Mouse (Mus musculus) lung, adult 2 months (tissue): ENCODE data around the gene Phykpl. TPM values are rescaled to one million over a fixed set of nuclear protein-coding genes. Genes with fewer than 3 reads are reported as not detected.
"Not testable (repeated sequence)": the region's sequence is repeated elsewhere in the genome, so short reads cannot be mapped to it uniquely, and the experiment has no call there.

ENCODE experiments used
- DNase-seq: peaks from one replicate; pipeline ENCODE4 v3.0.0; 2022
- H3K4me1 ChIP-seq: fragments of 200-500 bp; 2 replicates; pipeline ENCODE4 v1.6.1; 2011; ENCODE audit warnings: low read length; ENCODE audit not compliant: control insufficient read depth, insufficient read depth
- H3K4me3 ChIP-seq: fragments of 200-500 bp; replicated peaks from 2 replicates; pipeline ENCODE3; 2011; ENCODE audit warnings: low read depth, mild to moderate bottlenecking, control low read depth, low read length; ENCODE audit errors: extremely low read depth
- CTCF ChIP-seq: fragments of 200-500 bp; IDR thresholded peaks from 2 replicates; pipeline ENCODE4 v1.5.1; 2011; ENCODE audit warnings: mild to moderate bottlenecking, low read length, control low read depth; ENCODE audit not compliant: insufficient read depth
- POLR2A ChIP-seq: fragments of 200-500 bp; IDR thresholded peaks from 2 replicates; pipeline ENCODE4 v1.6.1; 2011; ENCODE audit warnings: low read depth, mild to moderate bottlenecking, control low read depth, low read length, borderline replicate concordance; ENCODE audit errors: extremely low read depth
- WGBS: fragments of 180-500 bp; shearing (Covaris S2); methylation state at CpG from one replicate; pipeline ENCODE4 v1.1.7; 2018; 5-methylcytosine and 5-hydroxymethylcytosine counted together
- polyA plus RNA-seq: library from polyadenylated mRNA; depleted of rRNA; stranded (reverse); fragments of >200 nt; gene quantifications from 2 replicates; pipeline ENCODE4 v1.2.3, GENCODE M21; 2012

The Phykpl gene
- polyA plus RNA-seq, 1 experiment = 25.4 TPM

DNA sequence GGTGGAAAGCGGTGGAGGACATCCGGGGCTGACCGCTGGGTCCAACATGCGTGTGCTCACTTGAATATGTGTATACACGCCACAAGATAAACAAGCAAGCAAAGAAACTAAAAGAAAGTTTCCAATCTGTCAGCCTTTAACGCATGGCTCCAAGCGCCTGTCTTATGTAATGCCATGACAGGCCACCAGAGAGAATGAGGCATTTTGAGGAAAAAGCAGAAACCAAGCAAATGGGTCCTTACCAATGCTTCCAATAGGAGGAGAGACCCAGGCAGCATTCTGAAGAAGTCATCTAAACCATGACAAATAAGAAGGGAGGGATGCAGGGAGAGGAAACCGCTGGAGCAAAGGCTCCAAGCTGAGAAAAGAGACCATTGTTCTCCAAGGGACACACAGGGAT is 29.7 kb downstream of the Phykpl start:
- DNase-seq = no peak
- Histone ChIP-seq H3K4me3 (no peak overlapping the region), H3K4me1 (peaks cover 14% of the 10 kb centered on the region)
- WGBS = 72% methylated on average over 8 of the region's 8 CpGs
- TF ChIP-seq CTCF (no peak), POLR2A (no peak)

DNA sequence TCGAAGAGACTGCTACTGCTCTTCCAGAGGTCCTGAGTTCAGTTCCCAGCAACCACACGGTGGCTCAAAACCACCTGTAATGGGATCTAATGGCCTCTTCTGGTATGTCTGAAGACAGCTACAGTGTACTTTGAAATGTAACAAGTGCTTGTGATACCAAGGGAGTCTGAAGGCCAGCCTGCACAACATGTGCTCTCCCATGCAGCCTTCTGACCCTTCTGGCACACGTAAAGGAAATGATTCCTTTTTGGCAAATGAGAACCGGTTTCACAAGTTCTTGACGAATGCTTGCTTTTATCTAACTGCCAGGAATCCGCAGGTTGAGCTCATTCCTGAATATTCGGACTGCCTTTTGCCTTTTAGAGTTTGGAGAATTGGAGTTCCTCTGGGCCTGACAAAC is 30.6 kb downstream of the Phykpl start:
- WGBS = 13% methylated on average over 7 of the region's 7 CpGs
- H3K4me1 ChIP-seq = peaks cover 14% of the 10 kb centered on the region
- TF ChIP-seq POLR2A (peak; percentile 31; the same call in 1 of the 2 replicates), CTCF (no peak)
- H3K4me3 ChIP-seq = peak overlapping the region; percentile 66
- DNase-seq = no peak

DNA sequence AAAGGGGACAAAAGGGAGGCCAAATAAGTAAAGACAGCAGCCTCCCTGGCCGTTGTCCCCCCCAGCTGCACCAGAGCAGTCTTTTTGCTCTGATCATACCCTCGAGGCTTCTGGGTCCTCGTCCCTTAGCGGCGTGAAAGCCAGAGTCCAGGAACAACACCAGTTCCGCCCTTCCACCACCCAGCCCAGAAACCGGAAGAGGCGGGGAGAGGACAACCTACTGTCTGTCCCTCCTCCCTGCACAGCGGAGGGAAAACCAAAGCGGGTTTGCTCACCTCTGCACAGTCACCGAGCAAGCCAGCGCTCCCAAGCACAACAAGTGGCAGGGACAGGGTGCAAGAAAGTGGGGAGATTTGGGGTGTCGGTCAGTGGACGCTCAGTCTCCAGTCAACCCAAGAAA is 31.0 kb downstream of the Phykpl start:
- WGBS = under 1% methylated on average over 14 of the region's 14 CpGs
- peaks cover 18% of the 10 kb centered on the region for H3K4me1 ChIP-seq
- peak; percentile 73 for DNase-seq
- peak overlapping the region; percentile 66 for H3K4me3 ChIP-seq
- TF ChIP-seq CTCF (no peak), POLR2A (peak; percentile 95; the same call in 1 of the 2 replicates)

DNA sequence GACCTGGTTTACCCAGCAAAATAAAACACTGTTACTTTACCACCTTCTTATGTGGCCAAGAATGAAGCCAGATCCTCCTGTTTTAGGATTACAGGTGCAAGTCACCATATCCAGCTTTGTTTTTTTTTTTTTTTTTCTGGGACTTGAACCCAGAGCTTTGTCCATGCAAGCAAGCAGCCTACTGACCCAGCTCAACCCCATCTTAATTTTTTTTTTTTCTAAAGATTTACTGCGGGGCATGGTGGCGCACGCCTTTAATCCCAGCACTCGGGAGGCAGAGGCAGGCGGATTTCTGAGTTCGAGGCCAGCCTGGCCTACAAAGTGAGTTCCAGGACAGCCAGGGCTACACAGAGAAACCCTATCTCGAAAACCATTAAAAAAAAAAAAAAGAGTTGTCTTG is 31.6 kb downstream of the Phykpl start:
- H3K4me1 ChIP-seq = peaks cover 18% of the 10 kb centered on the region
- not testable (repeated sequence) for H3K4me3 ChIP-seq, DNase-seq
- WGBS = 86% methylated on average over 7 of the region's 7 CpGs

DNA sequence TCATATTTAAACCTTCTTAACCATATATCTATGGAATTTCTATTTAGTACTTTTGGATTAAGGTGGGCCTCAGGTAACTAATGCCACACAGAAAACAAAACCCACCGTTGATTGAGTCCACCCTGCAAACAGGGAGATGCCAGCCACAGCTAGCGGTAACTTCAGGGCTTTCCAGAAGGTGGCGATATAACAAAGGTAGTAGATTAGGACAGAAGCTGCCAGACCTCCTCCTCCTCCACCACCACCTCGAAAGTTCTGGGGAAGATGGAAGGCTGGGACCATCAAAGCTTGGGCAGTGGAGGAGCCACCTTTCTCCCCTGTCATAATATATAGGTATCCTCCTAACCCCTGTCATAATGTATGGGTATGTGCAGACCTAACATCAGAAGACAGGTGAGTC is 33.1 kb downstream of the Phykpl start:
- WGBS = under 1% methylated on average over 4 of the region's 4 CpGs
- peak; percentile 55 for DNase-seq
- Histone ChIP-seq H3K4me3 (no peak overlapping the region), H3K4me1 (peaks cover 18% of the 10 kb centered on the region)
- TF ChIP-seq CTCF (peak; percentile 90), POLR2A (no peak)

DNA sequence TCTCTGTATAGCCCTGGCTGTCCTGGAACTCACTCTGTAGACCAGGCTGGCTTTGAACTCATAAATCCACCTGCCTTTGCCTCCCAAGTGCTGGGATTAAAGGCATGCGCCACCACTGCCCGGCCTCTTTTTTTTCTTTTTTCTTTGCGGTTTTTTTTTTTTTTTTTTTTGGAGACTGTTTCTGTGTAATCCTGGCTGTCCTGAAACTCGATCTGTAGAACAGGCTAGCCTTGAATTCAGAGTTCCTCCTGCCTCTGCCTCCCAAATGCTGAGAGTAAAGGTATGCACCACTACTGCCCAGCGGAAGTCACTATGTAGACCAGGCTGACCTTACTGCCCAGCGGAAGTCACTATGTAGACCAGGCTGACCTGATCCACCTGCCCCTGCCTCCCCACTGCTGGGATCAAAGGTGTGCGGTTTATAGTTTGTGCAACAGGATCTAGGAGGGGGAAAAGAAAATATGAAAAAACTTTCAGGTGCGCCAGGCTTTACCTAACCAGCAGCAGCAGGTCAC is 34.4 kb downstream of the Phykpl start:
- peak overlapping the region; percentile 58 for H3K4me3 ChIP-seq
- peaks cover 18% of the 10 kb centered on the region for H3K4me1 ChIP-seq
- DNase-seq = no peak
- WGBS = 38% methylated on average over 8 of the region's 8 CpGs
- no peak for TF ChIP-seq POLR2A

DNA sequence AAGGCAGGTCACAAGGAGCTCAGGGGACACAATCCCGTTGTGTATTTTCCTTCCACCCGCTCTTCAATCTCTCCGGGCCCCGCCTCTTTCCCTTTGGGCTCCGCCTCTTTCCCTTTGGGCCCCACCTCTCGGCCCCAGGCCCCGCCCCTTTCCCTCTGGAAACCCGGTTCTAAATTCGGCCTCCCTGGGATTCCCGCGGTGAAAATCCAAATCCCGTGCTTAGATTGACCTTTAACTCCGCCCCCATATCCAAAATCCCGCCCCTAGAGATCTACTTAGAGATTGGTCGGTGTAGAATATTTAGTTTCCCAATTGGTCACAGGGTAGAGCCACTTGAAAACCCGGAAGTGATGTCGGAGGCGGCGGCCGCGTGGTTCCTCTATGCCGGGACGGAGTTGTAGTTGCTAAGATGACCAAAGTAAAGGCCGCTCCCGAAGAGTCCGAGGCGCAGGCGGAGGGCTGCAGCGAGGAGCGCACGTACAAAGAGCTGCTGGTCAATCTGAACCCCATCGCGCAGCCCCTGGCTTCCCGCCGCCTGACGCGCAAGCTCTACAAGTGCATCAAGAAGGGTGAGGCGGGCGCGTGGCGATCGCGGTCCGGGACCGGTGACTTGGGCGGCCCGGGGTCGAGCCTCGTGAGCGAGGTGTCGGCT is 35.0 kb downstream of the Phykpl start, which contains the start of gene Nhp2:
Gene Nhp2, plus strand, starts transcription at position 327 of the 652 bp plus-strand sequence.
- Histone ChIP-seq H3K4me1 (peaks cover 16% of the 10 kb centered on the region), H3K4me3 (peak within 1 kb of the TSS; percentile 97)
- WGBS = under 1% methylated on average over 51 of the region's 51 CpGs
- TF ChIP-seq POLR2A (peak; percentile 36; the same call in 1 of the 2 replicates), CTCF (no peak)
- peak; percentile 96 for DNase-seq

DNA sequence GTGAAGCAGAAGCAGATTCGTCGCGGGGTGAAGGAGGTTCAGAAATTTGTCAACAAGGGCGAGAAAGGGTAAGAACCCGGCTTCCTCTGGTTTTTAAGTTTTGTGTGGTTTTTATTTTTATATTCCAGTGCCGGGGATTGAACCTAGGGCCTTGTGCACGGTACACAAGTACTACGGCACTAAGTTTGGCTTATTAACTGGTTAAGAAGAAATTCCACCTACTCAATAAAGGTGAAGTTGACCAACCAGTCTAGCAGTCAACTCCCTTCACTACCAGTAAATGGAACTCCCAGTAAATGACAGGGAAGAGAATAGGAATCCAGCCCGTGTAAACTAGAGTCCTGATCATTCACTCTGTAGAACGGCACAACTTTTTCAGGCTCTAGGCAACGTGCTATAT is 35.5 kb downstream of the Phykpl start:
- peak overlapping the region; percentile 97 for H3K4me3 ChIP-seq
- no peak for DNase-seq
- no peak for TF ChIP-seq POLR2A
- no peak for TF ChIP-seq CTCF
- WGBS = under 1% methylated on average over 11 of the region's 11 CpGs
- peaks cover 11% of the 10 kb centered on the region for H3K4me1 ChIP-seq

DNA sequence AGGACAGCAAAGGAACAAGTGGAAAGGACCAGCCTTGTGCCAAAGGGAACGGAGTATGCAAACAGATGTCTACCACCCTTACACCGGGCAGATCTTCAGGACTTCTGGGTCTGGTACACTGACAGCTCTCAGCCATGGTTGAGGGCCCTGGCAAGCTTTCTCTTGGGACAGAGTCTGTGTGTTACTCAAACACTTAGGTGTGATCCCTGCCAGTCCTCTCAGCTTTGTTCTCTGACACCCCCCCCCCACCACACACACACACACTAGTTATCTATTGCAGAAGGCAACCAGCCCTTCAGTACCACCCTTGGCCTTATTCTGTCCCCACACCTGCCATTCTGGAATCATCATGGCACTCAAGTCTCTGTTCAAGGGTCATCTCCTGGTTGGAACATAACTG is 37.2 kb downstream of the Phykpl start:
- no peak for DNase-seq
- Histone ChIP-seq H3K4me3 (no peak overlapping the region), H3K4me1 (peaks cover 7% of the 10 kb centered on the region)
- no peak for TF ChIP-seq POLR2A
- WGBS = 86% methylated on average over 2 of the region's 2 CpGs

DNA sequence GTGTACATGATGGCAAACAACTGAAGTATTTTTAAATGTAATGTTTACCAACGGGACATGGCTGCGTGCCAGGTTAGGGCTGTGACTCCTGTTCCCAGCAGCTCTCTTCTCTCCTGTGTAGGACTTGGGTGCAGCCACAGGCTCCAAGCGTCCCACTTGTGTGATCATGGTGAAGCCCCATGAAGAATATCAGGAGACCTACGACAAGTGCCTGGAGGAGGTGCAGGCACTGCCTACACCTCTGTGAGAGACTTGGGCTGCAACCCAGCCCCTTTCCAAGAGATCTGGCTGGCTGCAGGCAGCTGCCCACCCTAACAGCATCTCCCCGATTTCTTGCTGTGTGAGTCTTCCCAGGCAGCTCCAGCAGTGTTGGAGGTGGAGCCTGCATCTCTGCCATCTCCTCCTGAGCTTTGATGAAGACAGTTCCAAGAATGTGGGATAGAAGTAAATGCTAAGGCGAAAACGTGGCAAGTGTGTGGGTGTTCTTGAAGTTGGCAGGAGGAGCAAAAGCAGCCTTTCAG is 38.5 kb downstream of the Phykpl start:
- TF ChIP-seq POLR2A = no peak
- no peak for TF ChIP-seq CTCF

More for the DNA sequence above, 38.5 kb downstream of the Phykpl start:
- no peak for DNase-seq
- Histone ChIP-seq H3K4me3 (no peak overlapping the region), H3K4me1 (peaks cover 7% of the 10 kb centered on the region)
- WGBS = 63% methylated on average over 7 of the region's 7 CpGs
